Mouse (Mus musculus): ENCODE measurements around the gene Trpc5. TPM values are rescaled to one million over a fixed set of nuclear protein-coding genes. Genes with fewer than 3 reads are reported as not detected.

Gene Trpc5
- not detected in 2 replicates for polyA plus RNA-seq (2012; rRNA removed)

DNA sequence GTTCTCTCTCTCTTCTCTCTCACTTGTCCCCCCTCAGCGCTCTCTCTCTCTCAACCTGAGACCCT is at the start of gene Trpc5:
Gene Trpc5, minus strand, starts transcription at position 39 of the 65 bp plus-strand sequence.

DNA sequence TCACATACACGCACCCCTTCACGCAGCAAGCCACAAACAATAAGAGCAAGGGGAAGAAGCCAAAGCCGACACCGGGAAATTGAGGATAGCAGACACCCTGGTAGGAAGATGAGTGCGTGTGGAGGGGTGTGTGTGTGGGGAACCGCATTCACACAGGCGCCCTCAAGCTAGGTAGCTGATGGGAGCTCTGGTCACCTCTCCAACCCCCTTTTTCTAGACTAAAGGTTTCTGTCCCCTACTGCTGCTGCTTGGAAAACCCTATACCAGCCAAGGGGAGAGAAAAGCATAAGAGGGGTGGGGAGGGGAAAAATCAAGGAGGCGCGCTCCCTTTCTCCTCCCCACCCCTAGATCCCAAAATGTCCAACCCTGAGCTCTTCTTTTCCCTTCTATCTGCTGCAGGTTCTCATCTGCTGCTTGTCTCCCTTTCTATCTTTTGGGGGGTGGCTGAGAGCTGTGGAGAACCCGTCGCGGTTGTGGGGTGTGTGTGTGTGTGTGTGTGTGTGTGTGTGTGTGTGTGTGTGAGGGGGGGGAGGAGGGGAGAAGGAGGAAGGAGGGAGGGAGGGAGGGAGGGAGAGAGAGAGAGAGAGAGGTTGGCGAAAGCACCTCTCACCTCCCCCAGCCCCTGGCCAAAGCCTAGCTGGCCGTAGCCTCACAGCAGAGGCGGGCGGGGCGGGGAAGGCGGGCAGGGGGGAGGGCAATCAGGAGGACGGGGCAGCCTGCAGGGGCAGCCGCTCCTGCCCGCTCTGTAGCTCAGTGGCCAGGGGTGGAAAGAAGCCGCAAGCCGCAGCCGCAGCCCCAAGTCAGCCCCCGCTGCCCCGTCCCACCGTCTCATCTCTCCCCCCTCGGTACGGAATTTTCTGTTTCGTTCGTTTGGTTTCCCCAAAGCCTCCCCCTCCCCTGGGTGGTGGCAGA is 483 bp upstream of the Trpc5 start, which contains the start of gene Rtl4:
Gene Rtl4, plus strand, starts transcription at position 701 of the 912 bp plus-strand sequence.

DNA sequence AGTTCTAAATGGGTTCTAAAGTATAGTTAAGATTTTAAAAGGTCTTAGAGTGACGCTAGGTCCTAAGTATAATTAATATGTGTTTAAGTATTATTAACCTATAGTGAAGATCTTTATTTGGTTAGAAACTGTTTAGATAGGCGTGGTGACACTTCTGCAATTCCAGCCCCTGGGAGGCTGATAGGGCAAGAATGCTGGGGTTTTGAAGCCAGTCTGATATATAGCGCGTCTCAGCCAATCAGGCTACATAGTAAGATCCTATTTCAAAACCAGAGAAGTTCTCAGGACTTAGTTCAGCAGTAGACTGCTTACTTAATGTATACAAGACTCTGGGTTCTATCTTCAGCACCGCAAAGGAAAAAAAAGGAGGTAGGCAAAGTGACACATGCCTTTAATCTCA is 231.7 kb downstream of the Trpc5 start, which contains the start of gene Trpc5os:
Gene Trpc5os, plus strand, starts transcription at position 301 of the 400 bp plus-strand sequence.

Other genes starting within 250 kb of the Trpc5 start
- gene Trpc5os, start 231.6 kb downstream of the Trpc5 start, polyA plus RNA-seq (2012; rRNA removed) = not detected in 2 replicates
- not detected in 2 replicates for gene Rtl4, start 727 bp upstream of the Trpc5 start, polyA plus RNA-seq (2012; rRNA removed)

Measured in colon, adult 2 months (tissue).